Mouse (Mus musculus) megakaryocyte, embryonic 14.5 days (primary cell): Measurements from ENCODE around the gene Celf2.

Experiments
- FLI1 ChIP-seq: IDR thresholded peaks from 2 replicates; pipeline ENCODE4 v1.6.1; 2012; ENCODE audit warnings: low read length, inconsistent platforms, mixed read lengths
- GATA1 ChIP-seq: IDR thresholded peaks from 3 replicates; pipeline ENCODE4 v1.6.1; 2012; ENCODE audit warnings: mixed read lengths, low read length, inconsistent platforms, borderline replicate concordance

- no peak for TF ChIP-seq GATA1
- no peak for TF ChIP-seq FLI1
Measured at GRCm38 (mm10) chr2:7173271-7174064, 335.9 kb downstream of the Celf2 start.
